Mouse (Mus musculus) left cerebral cortex, postnatal 25 days (tissue): ENCODE data around the gene Tmem232. TPM values are rescaled to one million over a fixed set of nuclear protein-coding genes. Genes with fewer than 3 reads are reported as not detected.
A peak's percentile ranks its signal among the peaks of the same experiment; 100 is the strongest.
"Not testable (repeated sequence)": the region's sequence is repeated elsewhere in the genome, so short reads cannot be mapped to it uniquely, and the experiment has no call there.

Experiments used
- DNase-seq, 2 experiments: peaks; one replicate each; pipeline ENCODE4 v3.0.0; 2022; ENCODE audit warnings: low spot score in 2 of 2, mixed read lengths in 1 of 2
- intact Hi-C: fragments of 180-260 bp; cut with DNase I; formaldehyde crosslinking; loops from one replicate; pipeline ENCODE4 v1.15.1; 2025
- total RNA-seq, 2 experiments: library from RNA; stranded (reverse); gene quantifications; 2 replicates each; pipeline ENCODE4 v1.2.3; 2021

Tmem232 gene
- total RNA-seq, 2 experiments from 2014 or later, result 1.1 to 2.3 TPM

DNA sequence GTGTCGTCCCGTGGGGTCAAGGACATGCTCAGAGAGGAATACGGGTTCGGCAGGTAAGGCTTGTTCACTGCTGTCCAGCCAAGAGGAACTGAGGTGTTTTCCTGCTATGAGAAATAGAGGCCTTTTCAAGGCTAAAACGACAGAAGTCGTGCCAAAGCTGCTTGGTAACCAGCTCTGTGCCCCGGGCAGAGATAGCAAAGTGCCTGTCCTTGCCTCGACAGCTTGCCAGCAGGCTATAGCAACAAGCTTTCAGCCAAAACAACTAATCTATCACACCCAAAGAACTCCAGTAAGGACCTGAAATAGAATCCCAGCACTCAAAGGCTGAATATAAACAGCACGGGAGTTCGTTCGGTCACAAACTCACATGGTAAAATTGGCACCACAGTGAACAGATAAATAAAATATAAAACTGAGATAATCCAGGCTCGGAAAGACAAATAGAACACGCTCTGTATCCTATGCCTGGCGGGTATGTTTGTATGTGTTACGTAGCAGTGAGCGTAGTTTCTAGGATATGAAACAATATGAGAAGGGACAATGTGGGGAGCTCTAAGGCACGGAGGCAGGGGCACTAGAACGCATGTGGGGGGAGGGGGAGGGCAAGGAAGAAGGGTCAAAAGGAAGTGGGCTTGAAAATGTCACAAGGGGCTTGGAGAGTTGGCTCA is 8.2 kb upstream of the Tmem232 start:
- intact Hi-C loops, result no loop called here
- no peak for DNase-seq

GRCm38 (mm10) chr17:65546221-65546620 is 5.6 kb upstream of the Tmem232 start:
- DNase-seq, intact Hi-C loops: not testable (repeated sequence)

DNA sequence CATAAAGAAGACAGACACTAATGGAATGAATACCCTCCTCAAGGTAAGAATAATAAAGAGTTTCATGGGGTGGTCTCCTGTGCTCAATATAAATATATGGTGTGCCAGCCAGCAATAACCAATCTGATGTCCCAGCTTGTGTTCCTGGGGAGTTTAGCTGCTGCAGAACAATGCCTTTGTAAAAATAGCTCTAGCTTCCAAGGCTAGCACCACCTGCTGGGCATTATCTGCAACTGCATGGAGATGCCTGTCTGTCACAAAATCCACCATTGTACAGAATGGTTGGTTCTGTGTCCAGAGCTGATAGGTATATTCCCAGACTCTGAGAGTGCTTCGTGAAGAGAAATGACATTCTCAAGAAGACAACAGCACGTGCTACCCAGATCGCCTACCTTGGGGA is 4.4 kb downstream of the Tmem232 start:
- intact Hi-C loops, result no loop called here

DNA sequence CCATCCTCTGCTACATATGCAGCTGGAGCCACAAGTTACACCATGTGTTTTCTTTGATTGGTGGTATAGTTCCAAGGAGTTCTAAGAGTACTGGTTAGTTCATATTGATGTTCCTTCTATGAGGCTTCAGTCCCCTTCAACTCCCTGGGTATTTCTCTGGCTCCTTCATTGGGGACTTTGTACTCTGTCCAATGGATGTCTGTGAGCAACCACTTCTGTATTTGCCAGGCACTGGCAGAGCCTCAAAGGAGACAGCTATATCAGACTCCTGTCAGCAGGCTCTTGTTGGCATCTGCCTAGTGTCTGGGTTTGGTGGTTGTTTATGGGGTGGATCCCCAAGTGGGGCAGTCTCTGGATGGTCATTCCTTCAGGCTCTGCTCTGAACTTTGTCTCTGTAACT is 8.2 kb downstream of the Tmem232 start:
- intact Hi-C loops, DNase-seq: not testable (repeated sequence)

More for the DNA sequence above, 4.4 kb downstream of the Tmem232 start:
- DNase-seq, result peak; percentile 25 to 32

DNA sequence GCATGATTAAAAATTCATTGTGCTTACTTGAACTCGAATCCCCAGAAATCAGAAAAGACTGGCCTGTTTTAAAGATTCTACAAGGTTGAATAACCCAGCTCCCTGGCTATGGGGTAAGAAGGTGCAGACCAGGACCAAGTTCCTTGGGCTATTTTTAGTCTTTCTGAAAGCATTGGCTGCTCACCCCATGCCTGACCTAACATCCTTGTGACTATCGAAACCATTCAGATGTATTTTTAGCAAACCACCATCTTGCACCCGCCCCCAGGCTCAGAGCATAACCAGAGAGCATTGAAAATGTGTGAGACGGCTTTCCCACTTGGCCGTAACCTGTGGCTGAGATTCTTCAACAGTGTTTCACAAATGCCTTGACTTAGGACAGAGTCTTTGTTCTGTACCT is 13.1 kb downstream of the Tmem232 start:
- peak; percentile 3 to 4 for DNase-seq
- intact Hi-C loops, result no loop called here

DNA sequence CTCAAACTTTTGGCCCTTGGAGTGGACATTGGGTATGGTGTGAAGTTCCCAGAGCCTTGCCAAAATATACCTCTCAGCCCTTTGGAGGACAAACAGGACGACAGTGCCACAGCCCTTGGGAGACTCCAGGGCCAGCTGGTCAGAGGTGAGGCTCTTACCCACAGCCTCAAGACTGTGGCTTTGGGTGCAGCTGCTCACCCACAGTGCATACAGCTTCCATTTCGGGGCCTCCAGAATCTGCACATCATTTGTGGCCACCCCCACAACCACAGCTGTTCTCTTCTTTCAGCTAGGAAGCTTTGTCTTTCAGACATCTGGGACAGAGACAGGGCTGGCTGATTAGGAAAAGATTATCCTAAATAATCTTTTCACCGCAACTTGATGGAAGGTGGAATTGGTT is 27.1 kb downstream of the Tmem232 start:
- intact Hi-C loops, result no loop called here
- DNase-seq, result no peak

- no peak for DNase-seq
- intact Hi-C loops, result no loop called here
Observed at GRCm38 (mm10) chr17:65484654-65485053, 55.9 kb downstream of the Tmem232 start.

- intact Hi-C loops, result loop anchor here (10.0 kb wide), 1 partner anchor 102 kb away; no protein-coding TSS in a partner anchor
- DNase-seq, result peak in 1 of 2 experiments; percentile 30
Observed at GRCm38 (mm10) chr17:65476747-65477146, 63.8 kb downstream of the Tmem232 start.

DNA sequence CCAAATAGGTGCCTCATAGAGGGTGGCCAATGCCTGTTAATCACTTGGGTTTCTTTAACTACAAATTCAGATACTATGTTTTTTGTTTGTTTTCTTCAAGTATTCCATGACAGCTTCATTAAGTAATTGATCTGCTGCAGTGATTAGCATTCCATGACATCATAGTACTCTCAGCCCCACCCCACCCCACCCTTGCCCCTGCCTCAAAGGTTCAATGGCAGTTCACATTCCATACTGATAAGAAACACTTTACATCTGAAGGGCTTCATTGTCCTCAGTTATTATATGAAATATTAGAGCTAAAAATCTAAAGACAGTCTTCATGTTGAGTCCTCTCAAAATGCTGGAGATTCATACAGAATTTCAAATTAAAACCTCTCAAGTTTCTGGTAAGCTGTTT is 89.8 kb downstream of the Tmem232 start:
- DNase-seq, result no peak
- intact Hi-C loops, result no loop called here

DNA sequence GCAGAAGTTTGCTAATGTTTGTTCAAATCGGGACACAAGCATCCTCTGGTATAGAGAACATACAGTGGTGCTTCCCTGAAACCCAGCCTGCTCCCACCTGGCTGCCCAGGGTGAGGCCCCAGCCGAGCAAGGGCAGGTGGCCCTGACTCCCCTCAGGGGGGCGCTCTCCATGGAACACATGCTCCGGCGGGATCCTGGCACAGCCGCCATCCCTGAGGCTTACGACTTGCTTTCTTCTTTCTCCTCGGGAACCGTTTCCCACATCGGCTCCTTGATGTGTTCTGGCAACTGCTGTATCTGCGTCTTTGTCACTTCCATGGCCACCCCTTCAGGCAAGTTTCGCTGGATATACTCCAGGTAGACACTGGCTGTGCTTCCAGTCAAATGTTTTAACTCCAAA is 102.7 kb downstream of the Tmem232 start:
- DNase-seq, intact Hi-C loops: not testable (repeated sequence)

- intact Hi-C loops, result no loop called here
- no peak for DNase-seq
Observed at GRCm38 (mm10) chr17:65419124-65419523, 121.5 kb downstream of the Tmem232 start.

DNA sequence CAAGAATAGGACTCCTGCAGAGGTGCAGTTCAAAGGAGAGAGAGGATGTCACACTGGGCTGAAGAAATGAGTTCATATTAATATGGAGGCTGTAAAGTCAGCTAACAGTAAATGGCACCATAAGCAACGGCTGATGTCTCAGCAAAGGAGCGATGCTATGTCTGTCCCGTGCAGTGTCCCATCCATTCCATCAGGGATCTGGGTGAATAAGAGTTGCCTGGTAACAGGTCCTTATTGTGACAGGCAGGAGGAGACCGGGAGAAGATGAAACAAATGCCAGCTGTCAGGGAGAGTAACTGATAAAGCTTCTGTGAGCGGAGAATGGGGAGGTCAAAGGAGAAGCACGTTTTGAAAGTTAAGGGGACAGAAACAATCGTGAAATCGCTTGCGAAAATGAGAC is 135.3 kb downstream of the Tmem232 start:
- intact Hi-C loops, result no loop called here
- no peak for DNase-seq

- intact Hi-C loops, result no loop called here
- DNase-seq, result no peak
Observed at GRCm38 (mm10) chr17:65400914-65401313, 139.7 kb downstream of the Tmem232 start.

GRCm38 (mm10) chr17:65384411-65384962 is 156.1 kb downstream of the Tmem232 start:
- intact Hi-C loops, result no loop called here

DNA sequence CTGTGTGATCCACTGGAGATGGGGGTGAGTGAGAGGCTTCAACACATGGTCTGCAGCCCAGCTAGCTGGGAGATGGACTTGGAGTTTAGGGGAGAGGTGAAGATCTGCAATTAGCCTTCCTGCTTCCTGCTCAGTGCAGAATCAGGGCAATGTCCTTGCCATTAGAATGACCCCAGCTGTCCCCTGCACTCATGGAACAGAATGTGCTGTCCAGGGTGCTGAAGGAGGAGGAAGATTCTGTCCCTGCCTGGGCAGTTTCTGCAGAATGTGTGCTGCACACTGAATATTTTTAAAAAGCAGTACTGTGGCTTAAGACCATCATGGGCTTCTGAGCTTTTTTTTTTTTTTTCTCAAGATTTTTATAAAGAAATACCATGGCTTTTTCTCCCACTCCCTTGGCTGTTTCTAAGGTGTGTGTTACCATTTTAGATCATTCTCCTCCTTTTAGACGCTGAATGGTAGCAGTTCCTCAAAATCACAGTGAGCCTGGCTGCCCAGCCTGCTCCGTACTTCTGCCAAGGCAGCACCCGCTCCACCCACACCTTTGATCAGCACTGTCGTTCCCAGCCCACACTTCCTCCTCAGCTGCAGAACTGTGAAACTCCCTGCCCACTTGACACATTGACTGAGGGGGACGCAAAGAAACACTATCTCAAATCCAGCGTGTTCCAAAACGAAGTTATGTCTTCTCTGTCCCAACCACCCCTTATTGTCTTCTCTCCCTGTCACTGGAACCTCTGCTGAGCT is 170.4 kb downstream of the Tmem232 start:
- intact Hi-C loops, result loop anchor here (1.0 to 10.0 kb wide), 5 partner anchors 105 to 617 kb away; no protein-coding TSS in a partner anchor

More at GRCm38 (mm10) chr17:65384411-65384962, 156.1 kb downstream of the Tmem232 start:
- DNase-seq, result no peak

GRCm38 (mm10) chr17:65365535-65366254 is 174.9 kb downstream of the Tmem232 start:
- DNase-seq, result no peak
- intact Hi-C loops, result no loop called here

More for the DNA sequence above, 170.4 kb downstream of the Tmem232 start:
- peak; percentile 75 to 98 for DNase-seq

DNA sequence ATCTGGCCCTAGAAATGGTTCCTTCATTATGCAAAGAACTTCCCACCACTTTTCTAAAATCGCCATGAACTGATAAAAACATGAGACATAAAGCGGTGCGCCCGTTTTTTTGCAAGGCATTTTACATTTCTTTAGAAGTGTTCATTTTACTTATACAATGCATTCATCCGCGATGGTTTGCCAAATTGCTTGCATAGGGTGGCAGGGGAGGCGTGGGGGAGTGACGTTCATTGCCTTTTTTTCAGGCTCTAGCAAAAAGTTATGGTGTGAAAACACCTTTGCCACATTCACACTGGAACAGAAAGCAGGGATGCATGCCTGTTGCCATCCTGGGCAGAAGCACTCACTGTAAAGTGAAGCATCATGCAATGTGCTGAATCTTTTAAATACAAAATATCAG is 188.7 kb downstream of the Tmem232 start:
- intact Hi-C loops, result no loop called here
- peak in 1 of 2 experiments; percentile 88 for DNase-seq

- no peak for DNase-seq
- intact Hi-C loops, result no loop called here
Observed at GRCm38 (mm10) chr17:65340016-65340415, 200.6 kb downstream of the Tmem232 start.

DNA sequence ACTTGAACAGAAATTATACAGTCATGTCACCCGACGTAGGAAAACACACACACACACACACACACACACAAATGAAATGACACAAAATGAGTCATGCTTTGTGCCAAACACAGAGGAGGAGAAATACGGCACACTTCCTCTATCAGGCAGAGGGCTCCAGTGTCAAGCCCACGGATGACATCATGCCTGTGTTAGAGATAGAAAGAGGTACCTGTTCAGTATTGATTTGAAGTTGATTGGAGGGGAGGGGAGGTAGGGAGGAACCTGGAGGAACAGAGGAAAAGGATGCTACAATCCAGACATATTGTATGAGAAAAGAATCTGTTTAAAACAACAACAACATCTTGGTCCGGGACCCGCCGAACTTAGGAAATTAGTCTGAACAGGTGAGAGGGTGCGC is 209.8 kb downstream of the Tmem232 start:
- no peak for DNase-seq
- intact Hi-C loops, result no loop called here

DNA sequence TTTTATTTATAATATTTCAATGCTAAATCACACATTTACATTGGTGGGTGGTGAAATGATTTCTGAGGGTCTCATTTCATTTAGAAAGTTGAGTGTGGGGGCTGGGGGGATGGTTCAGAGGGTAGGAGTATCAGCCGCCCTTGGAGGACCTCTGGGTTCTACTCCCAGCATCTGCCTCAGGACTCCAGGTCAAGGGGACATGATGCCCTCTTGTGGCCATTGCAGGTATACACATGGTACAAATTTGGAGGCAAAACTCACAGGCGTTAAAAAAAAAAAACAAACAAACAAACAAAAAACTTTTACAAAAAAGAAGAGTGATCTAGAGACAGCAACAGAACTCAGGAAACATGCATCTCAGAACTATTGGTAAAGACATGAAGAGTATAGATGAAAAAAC is 215.3 kb downstream of the Tmem232 start:
- intact Hi-C loops, result loop anchor here (5.0 kb wide), 1 partner anchor 253 kb away; no protein-coding TSS in a partner anchor
- DNase-seq, result peak; percentile 47 to 49
